Mouse (Mus musculus) bone marrow macrophage, adult 2 months (primary cell): ENCODE results near the gene St3gal3.

Experiments
- CTCF ChIP-seq: IDR thresholded peaks from 2 replicates; pipeline ENCODE4 v1.5.1; 2012; ENCODE audit warnings: low read depth, mild to moderate bottlenecking, low read length, moderate library complexity
- POLR2A ChIP-seq: IDR thresholded peaks from 2 replicates; pipeline ENCODE4 v1.6.1; 2012; ENCODE audit warnings: mild to moderate bottlenecking, low read depth, low read length, borderline replicate concordance

DNA sequence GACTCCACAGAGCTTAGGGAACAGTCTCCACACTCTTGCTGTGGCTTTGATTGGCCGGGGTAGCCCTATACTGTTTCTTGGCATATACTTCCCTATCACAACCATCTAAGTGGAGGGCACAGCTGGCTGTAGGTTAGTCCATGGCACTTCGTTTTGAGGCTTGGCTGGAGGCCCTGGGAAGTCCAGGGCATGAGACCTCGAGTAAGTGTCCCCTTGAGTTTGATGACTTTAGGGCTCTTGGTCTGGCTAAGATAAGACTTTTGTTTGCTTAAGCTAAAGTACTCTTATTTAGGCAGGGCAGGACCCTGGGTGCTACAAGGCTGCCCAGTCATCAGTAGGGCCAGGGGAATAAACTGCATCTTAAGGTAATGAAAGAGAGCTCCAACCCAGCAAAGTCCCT, 236.6 kb downstream of the St3gal3 start:
- TF ChIP-seq POLR2A (no peak), CTCF (no peak)
